Comparison of ENCODE assay signal across 7 mouse cellular contexts in genomic region chr2:94273154-94274021, GRCm38 (mm10).
DNase-seq lines count a peak whose midpoint lies in the region; ATAC-seq and TF ChIP-seq lines count a peak whose summit lies in the region.

No protein-coding gene starts in this region.

- H3K9ac ChIP-seq in embryonic facial prominence, embryonic 12.5 days, result peak overlapping the region; percentile 59
- peak overlapping the region; percentile 78 for H3K9ac ChIP-seq in limb, embryonic 13.5 days
- peak overlapping the region; percentile 79 for H3K9ac ChIP-seq in midbrain, embryonic 14.5 days (replicated peaks; ENCODE audit: low read length)

- ATAC-seq in embryonic facial prominence, embryonic 12.5 days (ENCODE audit: insufficient number of reproducible peaks, insufficient read depth, low FRiP score, low TSS enrichment), result peak; percentile 81
- ATAC-seq in limb, embryonic 13.5 days (ENCODE audit: low FRiP score, low read depth), result peak; percentile 87
- ATAC-seq in midbrain, embryonic 14.5 days (ENCODE audit: low FRiP score, low TSS enrichment), result peak; percentile 94

- H3K4me1 ChIP-seq in embryonic facial prominence, embryonic 12.5 days, result no peaks in the 10 kb centered on the region
- H3K4me1 ChIP-seq in limb, embryonic 13.5 days, result peaks cover 6% of the 10 kb centered on the region
- no peaks in the 10 kb centered on the region for H3K4me1 ChIP-seq in midbrain, embryonic 14.5 days (ENCODE audit: control insufficient read depth, insufficient read depth, low read length)
- H3K4me1 ChIP-seq in spleen, adult 2 months (ENCODE audit: control insufficient read depth, insufficient read depth, insufficient read length), result peaks cover 4% of the 10 kb centered on the region; the same call in 1 of the 2 replicates

- H3K36me3 ChIP-seq in embryonic facial prominence, embryonic 12.5 days, result no peaks in the 10 kb centered on the region
- H3K36me3 ChIP-seq in limb, embryonic 13.5 days, result no peaks in the 10 kb centered on the region
- H3K36me3 ChIP-seq in midbrain, embryonic 14.5 days (ENCODE audit: control insufficient read depth, insufficient read depth, low read length), result no peaks in the 10 kb centered on the region
- H3K36me3 ChIP-seq in spleen, adult 2 months (ENCODE audit: control insufficient read depth, insufficient read depth, low read length), result no peaks in the 10 kb centered on the region

- under 1% methylated on average over 63 of the region's 72 CpGs for WGBS in embryonic facial prominence, embryonic 12.5 days
- under 1% methylated on average over 62 of the region's 72 CpGs for WGBS in limb, embryonic 13.5 days
- WGBS in midbrain, embryonic 14.5 days, result under 1% methylated on average over 72 of the region's 72 CpGs
- 3% methylated on average over 67 of the region's 72 CpGs for WGBS in spleen, adult 2 months

- peak; percentile 85 for DNase-seq in adrenal gland, postnatal 25 days
- DNase-seq in heart, adult 9 months (ENCODE audit: low spot score in 2 of 2), result peak; percentile 84 to 88
- peak; percentile 72 for DNase-seq in kidney, adult 9 months
- DNase-seq in midbrain, embryonic 14.5 days, result peak; percentile 91
- DNase-seq in spleen, adult 2 months (ENCODE audit: low read depth in 1 of 2, low spot score in 2 of 2), result peak; percentile 17 to 23

- peak overlapping the region; percentile 54 for H3K4me3 ChIP-seq in embryonic facial prominence, embryonic 12.5 days
- peak overlapping the region; percentile 59 for H3K4me3 ChIP-seq in limb, embryonic 13.5 days
- peak overlapping the region; percentile 60 for H3K4me3 ChIP-seq in midbrain, embryonic 14.5 days (replicated peaks; ENCODE audit: low read depth, low read length)
- H3K4me3 ChIP-seq in spleen, adult 2 months (ENCODE audit: extremely low read depth, insufficient read depth, insufficient read length), result peak overlapping the region; percentile 43; the same call in 1 of the 2 replicates

- no peaks in the 10 kb centered on the region for H3K9me3 ChIP-seq in embryonic facial prominence, embryonic 12.5 days
- H3K9me3 ChIP-seq in limb, embryonic 13.5 days, result no peaks in the 10 kb centered on the region
- H3K9me3 ChIP-seq in midbrain, embryonic 14.5 days (ENCODE audit: control insufficient read depth, low read length), result no peaks in the 10 kb centered on the region

- H3K4me2 ChIP-seq in embryonic facial prominence, embryonic 12.5 days (replicated peaks), result peak overlapping the region; percentile 96
- H3K4me2 ChIP-seq in limb, embryonic 13.5 days (replicated peaks), result peak overlapping the region; percentile 95
- peak overlapping the region; percentile 97 for H3K4me2 ChIP-seq in midbrain, embryonic 14.5 days (ENCODE audit: low read length)

- TF ChIP-seq POLR2A in spleen, adult 2 months (IDR thresholded peaks at IDR 0.05; ENCODE audit: low read depth, low read length), result no peak

- H3K27me3 ChIP-seq in embryonic facial prominence, embryonic 12.5 days, result peaks cover 22% of the 10 kb centered on the region
- peaks cover 60% of the 10 kb centered on the region for H3K27me3 ChIP-seq in limb, embryonic 13.5 days
- no peaks in the 10 kb centered on the region for H3K27me3 ChIP-seq in midbrain, embryonic 14.5 days (ENCODE audit: control insufficient read depth, insufficient read depth, low read length)
- peaks cover 10% of the 10 kb centered on the region; the same call in 1 of the 2 replicates for H3K27me3 ChIP-seq in spleen, adult 2 months (ENCODE audit: control insufficient read depth, insufficient read depth, low read length)

- TF ChIP-seq CTCF in spleen, adult 2 months (IDR thresholded peaks at IDR 0.05; ENCODE audit: extremely low read depth, insufficient read depth, insufficient read length, insufficient replicate concordance), result no peak

- H3K27ac ChIP-seq in embryonic facial prominence, embryonic 12.5 days, result no peak overlapping the region
- H3K27ac ChIP-seq in limb, embryonic 13.5 days, result no peak overlapping the region
- peak overlapping the region; percentile 71 for H3K27ac ChIP-seq in midbrain, embryonic 14.5 days (replicated peaks; ENCODE audit: low read depth, low read length)
- no peak overlapping the region for H3K27ac ChIP-seq in spleen, adult 2 months (ENCODE audit: insufficient read depth, low read length)

Comparison
In these comparisons a context has a peak if more than half of its experiments do, and no peak if none do; other contexts are left out.
1. DNase-seq: peak in every context shown above with its lines; median percentile 91 in midbrain, embryonic 14.5 days; 86 in heart, adult 9 months; 85 in adrenal gland, postnatal 25 days; 72 in kidney, adult 9 months; 20 in spleen, adult 2 months.